Mouse (Mus musculus) naive thymus-derived CD4-positive, alpha-beta T cell, adult 2 months (primary cell): ENCODE results near the gene Gpr12.
A peak's percentile ranks its signal among the peaks of the same experiment; 100 is the strongest.
"Not testable (repeated sequence)": the region's sequence is repeated elsewhere in the genome, so short reads cannot be mapped to it uniquely, and the experiment has no call there.

Source experiments
- DNase-seq: peaks from one replicate; pipeline ENCODE4 v3.0.0-alpha.2; 2011; ENCODE audit warnings: low read depth

Gpr12 gene

GRCm38 (mm10) chr5:146586357-146587070 is 1.5 kb upstream of the Gpr12 start:
- no peak for DNase-seq

- no peak for DNase-seq
Measured at GRCm38 (mm10) chr5:146585307-146585651, 240 bp upstream of the Gpr12 start.

- no peak for DNase-seq
Measured at GRCm38 (mm10) chr5:146584156-146584477, 922 bp downstream of the Gpr12 start.

GRCm38 (mm10) chr5:146576668-146577067 is 8.4 kb downstream of the Gpr12 start:
- no peak for DNase-seq

- DNase-seq, result not testable (repeated sequence)
Measured at GRCm38 (mm10) chr5:146572735-146573042, 12.3 kb downstream of the Gpr12 start.

GRCm38 (mm10) chr5:146571830-146572734 is 13.0 kb downstream of the Gpr12 start:
- not testable (repeated sequence) for DNase-seq

- not testable (repeated sequence) for DNase-seq
Measured at GRCm38 (mm10) chr5:146570179-146570578, 14.9 kb downstream of the Gpr12 start.

GRCm38 (mm10) chr5:146567054-146567453 is 18.0 kb downstream of the Gpr12 start:
- DNase-seq, result peak; percentile 52

- DNase-seq, result no peak
Measured at GRCm38 (mm10) chr5:146564259-146564658, 20.8 kb downstream of the Gpr12 start.

GRCm38 (mm10) chr5:146555836-146556235 is 29.2 kb downstream of the Gpr12 start, which contains the start of gene Gm3415:
TSS of gene Gm3415 (plus strand) at chr5:146556136.
- not testable (repeated sequence) for DNase-seq

- not testable (repeated sequence) for DNase-seq
Measured at GRCm38 (mm10) chr5:146537347-146537746, 47.7 kb downstream of the Gpr12 start, which contains the start of gene Gm3409. TSS of gene Gm3409 (plus strand) at chr5:146537647.
